Mouse (Mus musculus) megakaryocyte, adult 5-6 weeks (primary cell): ENCODE measurements around the gene Lmf2. TPM values are rescaled to one million over a fixed set of nuclear protein-coding genes. Genes with fewer than 3 reads are reported as not detected.

ENCODE experiments used
- ATAC-seq: 2 replicates; pipeline ENCODE4 v1.8.0; 2016; ENCODE audit warnings: mild to moderate bottlenecking, inconsistent platforms; ENCODE audit not compliant: poor library complexity, severe bottlenecking
- total RNA-seq, 2 experiments: library from RNA; stranded (forward) in 1 of 2; stranded (reverse) in 1 of 2; fragments of 153-499, 151-499 nt in 1 of 2; fragments of 221-1000, 200-1000 nt in 1 of 2; gene quantifications; 2 replicates each; pipeline versions ENCODE4 v1.2.3 to v1.2.4; 2015 to 2017

The Lmf2 gene
- total RNA-seq, 2 experiments from 2014 or later = 31.6 to 31.8 TPM

DNA sequence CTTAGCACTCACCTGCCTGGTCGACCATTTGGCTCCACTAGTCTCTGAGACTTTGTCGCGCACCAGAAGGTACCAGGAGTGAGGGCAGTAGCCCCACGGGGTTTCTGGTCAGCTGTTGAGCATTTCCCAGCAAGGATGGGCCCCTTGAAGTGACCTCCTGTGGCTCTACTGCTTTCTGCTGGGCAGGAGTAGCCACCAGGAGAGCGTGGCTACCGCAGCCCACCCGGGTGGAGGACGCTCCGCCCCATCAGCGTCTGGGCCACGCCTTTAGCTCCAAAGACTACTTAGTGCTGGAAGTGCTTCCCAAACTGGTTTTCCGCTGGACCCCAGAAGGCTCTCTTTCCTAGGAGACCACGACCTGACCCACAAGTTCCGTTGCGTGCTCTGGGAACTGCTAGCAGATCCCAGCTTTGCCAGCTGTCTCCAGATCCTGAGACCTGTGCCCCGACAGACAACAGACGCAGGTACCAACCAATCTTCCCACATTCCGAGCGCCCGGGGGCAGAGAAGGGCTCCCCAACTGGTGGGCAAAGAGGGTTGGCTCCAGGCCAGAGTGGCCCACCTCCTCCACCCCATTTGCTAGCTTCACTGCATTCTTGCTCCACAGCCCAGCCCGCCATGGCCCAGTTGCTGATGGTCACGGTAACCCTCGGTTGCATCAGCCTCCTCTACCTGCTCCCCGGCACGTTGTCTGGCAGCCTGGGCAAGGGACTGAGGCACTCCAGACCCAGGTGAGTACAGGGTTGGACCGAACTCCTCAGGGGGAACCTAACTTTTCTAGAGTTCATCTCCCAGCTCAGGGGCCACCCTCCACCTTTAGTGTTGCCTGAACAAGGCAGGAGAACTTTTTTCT lies 32.6 kb downstream of the Lmf2 start, which contains the start of gene Adm2:
TSS of gene Adm2 (plus strand) at position 51 of the 853 bp plus-strand sequence.
- no peak for ATAC-seq

DNA sequence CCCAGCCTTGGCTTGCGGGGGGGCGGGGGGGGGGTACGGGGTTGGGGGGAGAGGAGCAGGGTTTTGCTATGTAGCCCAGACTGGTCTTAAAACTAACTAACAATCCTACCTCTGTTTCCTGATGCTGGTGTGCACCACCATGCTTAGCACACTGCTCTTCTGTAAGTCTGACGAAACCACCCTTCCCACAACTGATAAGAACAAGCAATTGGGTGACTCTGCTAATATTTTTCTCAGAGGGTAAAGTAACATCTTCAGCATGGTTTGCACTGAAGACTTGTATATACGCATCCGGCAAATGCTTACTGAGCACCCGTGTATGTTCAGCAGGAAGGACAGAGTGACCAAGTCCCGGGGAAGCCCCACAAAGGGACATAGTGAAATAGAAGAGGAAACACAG lies 34.2 kb downstream of the Lmf2 start:
- ATAC-seq = peak; percentile 60

DNA sequence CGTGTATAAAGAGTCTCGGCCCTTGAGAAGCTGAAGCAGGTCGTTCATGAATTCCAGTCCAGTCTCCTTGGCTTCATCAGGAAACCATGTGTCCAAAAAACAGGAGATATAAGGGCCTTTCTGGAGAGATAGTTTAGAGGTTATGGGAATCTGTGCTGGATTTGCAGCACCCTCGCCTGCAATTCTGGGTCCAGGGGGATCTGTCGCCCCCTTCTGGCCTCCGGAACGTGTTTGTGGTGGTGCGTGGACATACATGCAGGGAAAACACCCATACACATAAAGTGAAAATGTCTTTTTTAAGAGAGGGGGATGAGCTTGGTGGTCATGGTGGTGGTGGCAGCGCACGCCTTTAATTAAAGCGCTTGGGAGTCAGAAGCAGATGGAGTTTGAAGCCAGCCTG lies 39.3 kb downstream of the Lmf2 start:
- no peak for ATAC-seq

DNA sequence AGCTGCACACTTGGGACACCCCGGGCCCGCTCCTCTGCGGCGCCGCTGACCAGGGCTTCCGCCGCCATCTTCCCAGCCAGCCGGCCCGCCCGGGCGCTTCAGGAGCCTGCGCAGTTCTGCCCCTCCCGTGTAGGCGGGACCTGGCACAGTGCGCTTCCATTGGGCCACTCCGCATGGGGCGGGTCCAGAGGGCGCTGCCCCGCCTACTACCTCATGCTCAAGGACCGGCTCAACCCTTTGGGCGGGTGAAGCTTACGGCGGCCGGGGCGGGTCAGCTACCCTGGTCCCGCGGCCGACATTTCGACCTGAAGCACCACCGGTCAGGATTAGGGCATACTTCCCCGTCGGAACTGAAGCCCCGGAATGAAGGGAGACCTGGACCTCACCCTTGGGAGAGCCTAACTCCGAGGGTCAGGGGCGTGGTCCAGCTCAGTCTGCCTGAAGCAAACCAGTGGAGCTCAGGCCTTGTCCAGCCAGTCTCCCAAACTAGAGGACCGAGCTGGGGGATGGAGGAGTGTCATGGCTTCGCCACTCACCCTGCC lies 40.2 kb downstream of the Lmf2 start, which contains the start of gene Sbf1:
TSS of gene Sbf1 (minus strand) at position 122 of the 542 bp plus-strand sequence.
- peak; percentile 98 for ATAC-seq

DNA sequence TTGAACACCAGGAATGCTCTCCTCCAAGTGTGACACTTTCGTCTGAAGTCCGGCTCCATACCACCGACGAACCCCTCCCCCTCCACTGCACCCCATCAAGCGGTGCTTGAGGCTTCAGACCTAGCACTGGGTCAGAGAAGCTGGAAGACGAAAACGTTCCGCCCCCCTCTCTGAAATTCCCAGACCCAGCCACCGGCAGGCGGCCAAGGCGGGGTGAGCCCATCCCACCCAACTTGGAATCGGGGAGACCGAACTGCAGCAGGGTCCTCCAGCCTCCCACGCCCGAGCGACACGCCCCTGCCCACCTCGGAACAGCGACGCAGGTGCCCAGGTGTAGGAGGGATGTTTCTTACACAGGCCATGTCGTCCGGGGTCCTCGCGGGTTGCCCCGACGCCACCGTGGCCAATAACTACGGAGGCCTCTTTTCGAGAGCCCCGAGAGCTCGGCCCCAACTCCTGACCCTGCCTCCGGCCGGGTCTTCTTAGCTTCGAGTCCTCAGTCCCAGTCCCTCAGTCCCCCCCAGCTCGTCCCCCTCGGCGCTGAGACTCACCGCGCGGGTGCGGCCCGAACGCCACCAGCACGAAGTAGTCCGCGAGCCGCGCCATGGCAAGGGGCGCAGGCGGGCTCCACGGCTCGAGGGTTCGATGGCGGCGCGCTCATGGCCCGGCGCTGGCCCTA lies 40.8 kb downstream of the Lmf2 start:
- no peak for ATAC-seq

DNA sequence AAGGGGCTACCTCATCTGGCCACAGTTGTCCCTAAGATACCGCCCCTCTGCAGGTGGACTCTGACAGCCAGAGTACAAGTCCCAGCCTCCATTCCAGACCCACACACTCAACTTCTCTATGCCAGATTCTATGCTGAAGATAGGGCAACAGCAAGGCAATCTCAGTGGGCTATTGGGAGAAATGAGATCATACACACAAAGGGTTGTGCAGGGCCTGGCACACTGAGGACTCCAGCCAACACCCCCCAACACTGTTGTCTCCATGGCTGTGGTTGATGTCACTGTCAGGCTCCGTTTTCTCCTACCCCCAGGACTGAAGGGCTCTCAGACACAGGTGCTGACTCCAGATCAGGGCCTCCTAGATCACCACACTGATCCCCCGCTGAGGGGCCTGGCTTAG lies 41.4 kb downstream of the Lmf2 start:
- no peak for ATAC-seq

DNA sequence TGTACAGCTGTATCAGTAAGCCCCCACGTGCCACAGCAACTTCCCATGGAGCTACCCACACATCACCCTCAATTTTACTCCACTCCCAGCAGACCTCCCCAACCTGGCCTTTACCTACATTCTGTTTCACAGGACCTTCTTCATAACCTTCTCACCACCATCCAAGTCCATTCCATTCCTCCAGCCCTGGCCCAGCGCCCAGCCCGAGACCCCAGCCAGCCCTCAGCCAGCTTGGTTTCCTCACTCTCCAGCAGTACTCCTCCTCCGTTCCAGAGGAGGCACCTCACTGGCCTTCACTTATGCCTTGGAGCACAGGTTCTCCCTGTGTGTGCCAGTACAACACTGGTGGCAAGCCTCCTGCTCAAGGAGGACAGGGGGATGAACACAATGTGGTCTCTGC lies 42.1 kb downstream of the Lmf2 start:
- ATAC-seq = no peak

DNA sequence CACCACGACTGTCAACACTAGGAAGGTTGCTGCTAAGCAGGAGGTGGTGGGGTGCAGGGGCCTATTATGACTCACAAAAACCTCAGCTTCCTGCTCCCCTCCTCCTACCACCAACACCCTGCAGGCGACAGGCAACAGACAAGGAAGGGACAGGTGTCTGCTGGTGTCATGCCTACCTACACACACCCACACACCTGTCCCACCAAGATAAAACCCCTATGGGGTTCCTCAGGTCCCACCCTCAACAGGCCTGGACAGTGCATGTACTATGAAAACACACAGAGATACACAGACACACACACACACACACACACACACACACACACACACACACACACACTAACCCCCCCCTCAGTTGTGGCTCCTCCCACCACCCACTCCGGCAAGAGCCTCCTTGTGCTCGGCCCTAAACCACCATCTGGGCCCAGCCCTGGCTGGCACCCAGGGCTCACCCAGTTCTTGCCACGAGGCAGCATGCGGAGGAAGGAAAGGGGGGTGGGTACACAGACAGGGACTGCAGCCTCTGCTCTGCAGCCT lies 45.4 kb downstream of the Lmf2 start:
- peak; percentile 78 for ATAC-seq

DNA sequence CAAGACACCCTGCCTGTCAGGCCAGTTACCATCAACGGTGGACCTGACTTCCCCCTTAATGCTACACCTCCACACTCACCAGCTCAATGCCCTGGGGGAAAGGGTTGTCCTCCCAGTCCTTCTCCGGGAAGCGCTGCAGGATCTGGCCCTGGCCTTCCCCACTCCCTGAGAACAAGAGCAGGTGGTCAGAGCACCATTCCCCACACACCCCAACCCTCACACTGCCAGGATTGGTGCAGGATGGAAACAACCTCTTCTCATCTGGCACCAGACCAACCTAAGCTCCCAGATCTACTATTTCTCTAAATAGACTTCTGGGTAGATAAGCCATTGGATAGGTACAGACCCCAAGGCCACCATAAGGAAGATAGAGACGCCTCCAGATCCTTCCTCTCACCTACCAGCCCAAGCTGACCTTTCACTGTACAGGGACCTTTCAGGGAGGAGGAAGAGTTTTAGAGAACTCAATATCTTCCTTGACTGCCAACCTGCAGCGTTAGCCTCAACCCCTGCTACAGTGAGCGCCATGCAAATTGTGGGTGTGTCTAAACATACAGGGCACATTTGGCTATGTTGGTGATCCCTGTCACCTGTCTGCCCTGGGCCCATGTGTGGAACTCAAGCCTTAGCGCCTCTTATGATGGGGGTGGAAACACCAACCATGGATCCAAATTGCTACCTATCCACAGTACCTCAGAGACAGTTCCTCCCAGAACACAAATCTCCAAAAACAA lies 46.9 kb downstream of the Lmf2 start:
- no peak for ATAC-seq

DNA sequence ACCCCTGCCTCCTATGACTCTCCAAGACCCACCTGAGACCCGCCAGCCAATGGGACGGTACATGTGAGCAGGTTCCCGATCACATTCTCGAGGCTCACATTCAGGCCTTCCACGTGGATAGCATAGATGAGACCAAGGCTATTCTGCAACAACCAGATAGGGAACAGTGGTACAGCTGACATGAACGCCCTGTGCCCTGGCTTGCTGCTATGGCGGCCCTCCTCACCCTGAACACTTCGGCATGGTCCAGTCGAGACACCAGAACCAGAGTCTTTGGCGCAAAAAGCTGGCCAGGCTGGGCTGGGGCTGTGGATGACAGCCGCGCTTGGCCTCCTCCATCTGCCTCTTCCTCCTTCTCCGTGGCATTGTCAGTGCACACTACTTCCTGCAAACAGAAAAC lies 48.0 kb downstream of the Lmf2 start:
- ATAC-seq = no peak

DNA sequence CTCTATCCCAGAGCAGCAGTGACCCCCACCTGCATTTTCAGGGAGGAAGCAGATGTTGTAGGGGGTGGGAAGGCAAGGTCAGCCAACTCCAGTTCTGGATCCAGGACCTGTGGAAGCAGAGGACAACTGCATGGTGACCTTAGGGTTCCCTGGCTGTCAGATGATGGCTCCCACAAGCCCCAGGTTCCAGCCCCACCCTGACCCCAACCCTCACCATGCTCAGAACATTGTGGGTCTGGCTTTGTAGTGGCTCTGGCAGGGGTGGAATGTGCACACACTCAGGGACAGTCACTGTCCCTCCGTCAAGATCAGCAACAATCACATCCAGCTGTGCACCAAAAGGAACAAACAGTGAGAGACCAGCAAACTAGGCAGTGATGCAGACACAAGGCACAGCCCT lies 49.5 kb downstream of the Lmf2 start:
- no peak for ATAC-seq

Other genes starting within 250 kb of the Lmf2 start
- 11.0 and 15.5 TPM in 2 replicates for gene Tubgcp6, start 232.5 kb downstream of the Lmf2 start, total RNA-seq (2015)
- 16.0 and 17.3 TPM in 2 replicates for gene Tubgcp6, start 232.5 kb downstream of the Lmf2 start, total RNA-seq (2017)
- gene Hdac10, start 227.0 kb downstream of the Lmf2 start, total RNA-seq (2015) = 5.3 and 7.8 TPM in 2 replicates
- 11.0 and 12.8 TPM in 2 replicates for gene Hdac10, start 227.0 kb downstream of the Lmf2 start, total RNA-seq (2017)
- 0.64 and 0.65 TPM in 2 replicates for gene Mapk12, start 215.0 kb downstream of the Lmf2 start, total RNA-seq (2015)
- not detected in 2 replicates for gene Mapk12, start 215.0 kb downstream of the Lmf2 start, total RNA-seq (2017)
- 0.40 and 0.43 TPM in 2 replicates for gene Mapk11, start 206.0 kb downstream of the Lmf2 start, total RNA-seq (2015)
- 0.24 and 0.51 TPM in 2 replicates for gene Mapk11, start 206.0 kb downstream of the Lmf2 start, total RNA-seq (2017)
- gene Plxnb2, start 174.9 kb downstream of the Lmf2 start, total RNA-seq (2015) = 95.9 and 101 TPM in 2 replicates
- 111 and 118 TPM in 2 replicates for gene Plxnb2, start 174.9 kb downstream of the Lmf2 start, total RNA-seq (2017)
- gene Dennd6b, start 159.2 kb downstream of the Lmf2 start, total RNA-seq (2015) = 0.71 and 1.4 TPM in 2 replicates
- gene Dennd6b, start 159.2 kb downstream of the Lmf2 start, total RNA-seq (2017) = 0.59 and 0.89 TPM in 2 replicates
- 10.5 and 13.1 TPM in 2 replicates for gene Ppp6r2, start 144.1 kb downstream of the Lmf2 start, total RNA-seq (2015)
- gene Ppp6r2, start 144.1 kb downstream of the Lmf2 start, total RNA-seq (2017) = 11.6 and 12.4 TPM in 2 replicates
- gene Sbf1, start 40.3 kb downstream of the Lmf2 start, total RNA-seq (2015) = 109 and 120 TPM in 2 replicates
- gene Sbf1, start 40.3 kb downstream of the Lmf2 start, total RNA-seq (2017) = 40.6 and 53.5 TPM in 2 replicates
- 0.16 TPM in 1 of 2 replicates, not detected in the other for gene Adm2, start 32.9 kb downstream of the Lmf2 start, total RNA-seq (2015)
- not detected in 2 replicates for gene Adm2, start 32.9 kb downstream of the Lmf2 start, total RNA-seq (2017)
- gene Miox, start 21.3 kb downstream of the Lmf2 start, total RNA-seq (2015) = not detected in 2 replicates
- 0.99 and 1.0 TPM in 2 replicates for gene Miox, start 21.3 kb downstream of the Lmf2 start, total RNA-seq (2017)
- gene Ncaph2, start 60 bp upstream of the Lmf2 start, total RNA-seq (2015) = 89.5 and 98.1 TPM in 2 replicates
- gene Ncaph2, start 60 bp upstream of the Lmf2 start, total RNA-seq (2017) = 86.6 and 92.0 TPM in 2 replicates
- 7.3 and 10.4 TPM in 2 replicates for gene Sco2, start 18.2 kb upstream of the Lmf2 start, total RNA-seq (2015)
- 3.4 and 5.7 TPM in 2 replicates for gene Sco2, start 18.2 kb upstream of the Lmf2 start, total RNA-seq (2017)
- gene Tymp, start 21.4 kb upstream of the Lmf2 start, total RNA-seq (2015) = not detected in 2 replicates
- 0.07 and 0.12 TPM in 2 replicates for gene Tymp, start 21.4 kb upstream of the Lmf2 start, total RNA-seq (2017)
- not detected in 2 replicates for gene Odf3b, start 23.6 kb upstream of the Lmf2 start, total RNA-seq (2015)
- gene Odf3b, start 23.6 kb upstream of the Lmf2 start, total RNA-seq (2017) = not detected in 2 replicates
- not detected in 2 replicates for gene Klhdc7b, start 29.3 kb upstream of the Lmf2 start, total RNA-seq (2015)
- not detected in 2 replicates for gene Klhdc7b, start 29.3 kb upstream of the Lmf2 start, total RNA-seq (2017)
- gene Syce3, start 54.8 kb upstream of the Lmf2 start, total RNA-seq (2015) = not detected in 2 replicates
- not detected in 2 replicates for gene Syce3, start 54.8 kb upstream of the Lmf2 start, total RNA-seq (2017)
- gene Cpt1b, start 70.2 kb upstream of the Lmf2 start, total RNA-seq (2015) = 0.82 and 1.3 TPM in 2 replicates
- 0.61 and 0.88 TPM in 2 replicates for gene Cpt1b, start 70.2 kb upstream of the Lmf2 start, total RNA-seq (2017)
- gene C730034F03Rik, start 73.9 kb upstream of the Lmf2 start, total RNA-seq (2015) = 1.8 and 2.1 TPM in 2 replicates
- 7.6 and 9.2 TPM in 2 replicates for gene C730034F03Rik, start 73.9 kb upstream of the Lmf2 start, total RNA-seq (2017)
- gene Gm44502, start 74.0 kb upstream of the Lmf2 start, total RNA-seq (2015) = not detected in 2 replicates
- 0.26 and 0.45 TPM in 2 replicates for gene Gm44502, start 74.0 kb upstream of the Lmf2 start, total RNA-seq (2017)
- 68.2 and 74.9 TPM in 2 replicates for gene Chkb, start 74.2 kb upstream of the Lmf2 start, total RNA-seq (2015)
- gene Chkb, start 74.2 kb upstream of the Lmf2 start, total RNA-seq (2017) = 28.6 and 29.3 TPM in 2 replicates
- gene Mapk8ip2, start 98.3 kb upstream of the Lmf2 start, total RNA-seq (2015) = not detected in 2 replicates
- gene Mapk8ip2, start 98.3 kb upstream of the Lmf2 start, total RNA-seq (2017) = not detected in 2 replicates
- 9.2 and 10.1 TPM in 2 replicates for gene Arsa, start 121.8 kb upstream of the Lmf2 start, total RNA-seq (2015)
- 11.1 and 14.1 TPM in 2 replicates for gene Arsa, start 121.8 kb upstream of the Lmf2 start, total RNA-seq (2017)
- 0.09 and 0.11 TPM in 2 replicates for gene Shank3, start 144.0 kb upstream of the Lmf2 start, total RNA-seq (2015)
- gene Shank3, start 144.0 kb upstream of the Lmf2 start, total RNA-seq (2017) = not detected in 2 replicates
- not detected in 2 replicates for gene Acr, start 212.7 kb upstream of the Lmf2 start, total RNA-seq (2015)
- gene Acr, start 212.7 kb upstream of the Lmf2 start, total RNA-seq (2017) = not detected in 2 replicates
- gene Rabl2, start 236.3 kb upstream of the Lmf2 start, total RNA-seq (2015) = 2.7 and 5.0 TPM in 2 replicates
- 1.1 and 1.6 TPM in 2 replicates for gene Rabl2, start 236.3 kb upstream of the Lmf2 start, total RNA-seq (2017)